ENCODE assay signal across 8 mouse cellular contexts in the genomic region with DNA sequence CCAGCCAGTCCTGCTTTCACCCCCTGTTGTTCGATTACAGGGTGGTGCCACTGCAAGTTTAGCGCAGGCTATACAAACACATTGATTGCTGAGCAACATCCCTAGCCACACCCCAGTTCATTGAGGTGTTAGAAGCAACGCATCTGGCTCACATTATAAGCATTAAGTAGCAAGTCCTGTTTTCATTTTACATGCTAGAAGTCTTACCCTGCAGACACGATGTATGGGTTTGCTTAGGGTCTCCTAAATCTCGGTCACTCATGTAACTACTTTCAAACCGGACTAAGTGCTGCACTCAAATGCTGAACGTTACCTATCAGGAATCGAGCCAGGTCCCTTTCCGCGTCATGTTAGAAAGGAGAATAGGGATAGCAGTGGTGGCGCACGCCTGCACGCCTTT. TPM values are rescaled to one million over a fixed set of nuclear protein-coding genes. Genes with fewer than 3 reads are reported as not detected.
DNase-seq lines count a peak whose midpoint lies in the region; ATAC-seq and TF ChIP-seq lines count a peak whose summit lies in the region.

No protein-coding gene starts in this region.

- ATAC-seq in hindbrain, embryonic 14.5 days (ENCODE audit: low FRiP score) = no peak

- H3K36me3 ChIP-seq in hindbrain, embryonic 14.5 days (replicated peaks; ENCODE audit: control insufficient read depth, insufficient read depth) = no peaks in the 10 kb centered on the region
- no peaks in the 10 kb centered on the region for H3K36me3 ChIP-seq in midbrain, embryonic 10.5 days

- peak overlapping the region; percentile 84 for H3K4me2 ChIP-seq in hindbrain, embryonic 14.5 days (replicated peaks)

- H3K4me1 ChIP-seq in lung, adult 2 months (ENCODE audit: control insufficient read depth, insufficient read depth, low read length) = peaks cover 6% of the 10 kb centered on the region
- H3K4me1 ChIP-seq in hindbrain, embryonic 14.5 days (replicated peaks; ENCODE audit: control insufficient read depth, insufficient read depth, low read length) = peaks cover 11% of the 10 kb centered on the region
- peaks cover 17% of the 10 kb centered on the region for H3K4me1 ChIP-seq in midbrain, embryonic 10.5 days

- H3K27me3 ChIP-seq in hindbrain, embryonic 14.5 days (ENCODE audit: control insufficient read depth, insufficient read depth, low read length) = no peaks in the 10 kb centered on the region
- no peaks in the 10 kb centered on the region for H3K27me3 ChIP-seq in midbrain, embryonic 10.5 days (ENCODE audit: low read depth, poor library complexity, severe bottlenecking)

- TF ChIP-seq CTCF in lung, adult 2 months (IDR thresholded peaks at IDR 0.05; ENCODE audit: insufficient read depth, low read length) = no peak
- no peak for TF ChIP-seq CTCF in brain, embryonic 14.5 days (IDR thresholded peaks at IDR 0.05; ENCODE audit: borderline replicate concordance, extremely low read depth, insufficient read depth, insufficient read length)

- WGBS in lung, adult 2 months = 10% methylated on average over 13 of the region's 13 CpGs
- WGBS in hindbrain, embryonic 14.5 days = 41% methylated on average over 13 of the region's 13 CpGs
- 38% methylated on average over 13 of the region's 13 CpGs for WGBS in midbrain, embryonic 10.5 days

- DNase-seq in lung, adult 2 months = peak; percentile 12
- DNase-seq in lung, postnatal 14 days = no peak
- peak; percentile 22 for DNase-seq in brain, embryonic 14.5 days (ENCODE audit: low read depth)
- no peak for DNase-seq in hindbrain, embryonic 14.5 days (ENCODE audit: low spot score)
- peak; percentile 18 for DNase-seq in midbrain, embryonic 10.5 days (ENCODE audit: low spot score)
- DNase-seq in ovary, postnatal 10 days (ENCODE audit: low spot score) = no peak
- DNase-seq in spleen, adult 12 weeks (ENCODE audit: low spot score) = no peak
- DNase-seq in ovary, postnatal 36 days (ENCODE audit: low spot score) = no peak

- H3K27ac ChIP-seq in hindbrain, embryonic 14.5 days = no peak overlapping the region
- peak overlapping the region; percentile 92 for H3K27ac ChIP-seq in midbrain, embryonic 10.5 days (replicated peaks)

- no peak for TF ChIP-seq POLR2A in lung, adult 2 months (IDR thresholded peaks at IDR 0.05; ENCODE audit: borderline replicate concordance, extremely low read depth, low read depth, low read length)
- TF ChIP-seq POLR2A in brain, embryonic 14.5 days (IDR thresholded peaks at IDR 0.05; ENCODE audit: borderline replicate concordance, extremely low read depth, insufficient read depth, insufficient read length, poor library complexity, severe bottlenecking) = no peak

- H3K4me3 ChIP-seq in lung, adult 2 months (replicated peaks; ENCODE audit: extremely low read depth, low read depth, low read length) = peak overlapping the region; percentile 21
- H3K4me3 ChIP-seq in hindbrain, embryonic 14.5 days (replicated peaks; ENCODE audit: low read length) = peak overlapping the region; percentile 25
- H3K4me3 ChIP-seq in midbrain, embryonic 10.5 days = peak overlapping the region; percentile 71

- H3K9me3 ChIP-seq in hindbrain, embryonic 14.5 days (ENCODE audit: control insufficient read depth, low read length) = no peaks in the 10 kb centered on the region
- H3K9me3 ChIP-seq in midbrain, embryonic 10.5 days (replicated peaks) = no peaks in the 10 kb centered on the region

- H3K9ac ChIP-seq in hindbrain, embryonic 14.5 days = peak overlapping the region; percentile 50

RNA-seq across cellular contexts. Expression of a gene that starts 0.9 kb away (rescaled TPM):
- polyA plus RNA-seq in lung, adult 2 months (2012; rRNA removed) = 3.8 and 5.0 TPM in 2 replicates
- 15.2 and 17.6 TPM in 2 replicates for polyA plus RNA-seq in brain, embryonic 14.5 days (2012; rRNA removed)
- polyA plus RNA-seq in hindbrain, embryonic 14.5 days (2014; fragmentation: Nextera tagmentation; extraction: Ambion mirVana) = 23.4 and 26.0 TPM in 2 replicates
- polyA plus RNA-seq in midbrain, embryonic 10.5 days (2016; fragmentation: Nextera tagmentation; extraction: Ambion mirVana) = 29.7 and 30.2 TPM in 2 replicates

RNA-seq across cellular contexts. Expression of a gene that starts 12.5 kb away (rescaled TPM):
- polyA plus RNA-seq in lung, adult 2 months (2012; rRNA removed) = 195 and 264 TPM in 2 replicates
- polyA plus RNA-seq in brain, embryonic 14.5 days (2012; rRNA removed) = 134 and 190 TPM in 2 replicates
- polyA plus RNA-seq in hindbrain, embryonic 14.5 days (2014; fragmentation: Nextera tagmentation; extraction: Ambion mirVana) = 73.4 and 78.1 TPM in 2 replicates
- polyA plus RNA-seq in midbrain, embryonic 10.5 days (2016; fragmentation: Nextera tagmentation; extraction: Ambion mirVana) = 58.4 and 65.2 TPM in 2 replicates

RNA-seq across cellular contexts. Expression of a gene that starts 21.6 kb away (rescaled TPM):
- polyA plus RNA-seq in lung, adult 2 months (2012; rRNA removed) = 22.4 and 23.6 TPM in 2 replicates
- 3.0 and 4.0 TPM in 2 replicates for polyA plus RNA-seq in brain, embryonic 14.5 days (2012; rRNA removed)
- polyA plus RNA-seq in hindbrain, embryonic 14.5 days (2014; fragmentation: Nextera tagmentation; extraction: Ambion mirVana) = 2.1 and 2.4 TPM in 2 replicates
- 8.0 and 8.4 TPM in 2 replicates for polyA plus RNA-seq in midbrain, embryonic 10.5 days (2016; fragmentation: Nextera tagmentation; extraction: Ambion mirVana)

RNA-seq across cellular contexts. Expression of a gene that starts 45.0 kb away (rescaled TPM):
- polyA plus RNA-seq in lung, adult 2 months (2012; rRNA removed) = 30.3 and 35.4 TPM in 2 replicates
- polyA plus RNA-seq in brain, embryonic 14.5 days (2012; rRNA removed) = 43.9 and 47.6 TPM in 2 replicates
- 35.0 and 39.4 TPM in 2 replicates for polyA plus RNA-seq in hindbrain, embryonic 14.5 days (2014; fragmentation: Nextera tagmentation; extraction: Ambion mirVana)
- polyA plus RNA-seq in midbrain, embryonic 10.5 days (2016; fragmentation: Nextera tagmentation; extraction: Ambion mirVana) = 18.2 and 19.6 TPM in 2 replicates

Comparison
In these comparisons a context has a peak if more than half of its experiments do, and no peak if none do; other contexts are left out.
1. DNase-seq: peak in lung, adult 2 months (single experiment), brain, embryonic 14.5 days (single experiment) and midbrain, embryonic 10.5 days (single experiment); none in lung, postnatal 14 days (single experiment), hindbrain, embryonic 14.5 days (single experiment), ovary, postnatal 10 days (single experiment), spleen, adult 12 weeks (single experiment) and ovary, postnatal 36 days (single experiment).
2. H3K4me3 ChIP-seq: peak in every context shown above with its lines; median percentile 71 in midbrain, embryonic 10.5 days; 25 in hindbrain, embryonic 14.5 days; 21 in lung, adult 2 months.